In the genomic region with DNA sequence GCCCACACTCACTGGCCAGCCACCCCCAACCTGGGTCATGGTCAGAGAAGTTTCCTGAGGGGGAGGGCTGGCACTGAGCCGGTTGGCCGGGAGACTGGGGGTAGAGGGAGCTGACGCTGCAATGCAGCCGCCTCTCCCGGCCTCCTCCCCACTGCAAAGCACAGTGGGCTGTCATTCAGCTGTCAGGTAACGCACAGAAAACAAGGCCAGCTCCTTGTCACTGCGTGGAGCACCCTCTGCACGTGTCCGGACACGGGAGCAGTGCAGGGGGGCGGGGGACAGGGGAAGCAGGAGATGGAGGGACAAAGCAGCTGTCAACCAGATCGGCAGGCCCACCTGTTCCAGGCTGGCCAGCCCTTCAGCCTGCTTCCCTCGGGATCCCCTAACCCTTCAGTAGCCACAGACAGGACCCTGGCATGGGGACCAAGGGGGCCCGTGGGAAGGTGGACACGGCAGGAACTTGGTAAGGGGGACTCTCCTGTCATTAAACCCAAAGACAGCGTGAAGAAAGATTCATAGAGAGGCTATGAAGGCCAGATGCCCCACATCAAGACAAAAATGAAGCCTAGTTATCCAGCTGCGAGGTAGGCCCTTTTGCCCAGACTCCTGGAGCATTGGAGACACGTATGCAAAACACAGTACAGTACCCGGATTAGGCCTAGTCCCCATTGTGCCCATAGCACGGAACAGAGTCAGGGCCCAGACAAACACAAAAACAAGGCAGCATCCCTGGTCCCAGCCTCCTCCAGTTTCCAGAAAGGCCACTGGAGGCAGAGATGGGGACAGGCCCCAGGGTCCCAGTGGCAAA, we compare ENCODE assay signal across 7 mouse cellular contexts. TPM values are rescaled to one million over a fixed set of nuclear protein-coding genes. Genes with fewer than 3 reads are reported as not detected.
DNase-seq lines count a peak whose midpoint lies in the region; ATAC-seq and TF ChIP-seq lines count a peak whose summit lies in the region.

No protein-coding gene starts in this region.

- H3K4me3 ChIP-seq in lung, embryonic 14.5 days (ENCODE audit: low read depth, low read length): no peak overlapping the region; the same call in 1 of the 2 replicates
- H3K4me3 ChIP-seq in cerebellum, adult 2 months (replicated peaks; ENCODE audit: insufficient read depth, low read depth, low read length): peak overlapping the region; percentile 99
- H3K4me3 ChIP-seq in heart, embryonic 14.5 days (ENCODE audit: control insufficient read depth in 1 of 2, insufficient read depth in 1 of 2, low read depth in 1 of 2, low read length in 2 of 2): no peak overlapping the region
- H3K4me3 ChIP-seq in limb, embryonic 10.5 days: peak overlapping the region; percentile 66; the same call in 1 of the 2 replicates

- no peak for TF ChIP-seq POLR2A in cerebellum, adult 2 months (IDR thresholded peaks at IDR 0.05; ENCODE audit: borderline replicate concordance, insufficient read depth, low read length)

- no peaks in the 10 kb centered on the region for H3K27me3 ChIP-seq in lung, embryonic 14.5 days (ENCODE audit: insufficient read depth, low read length)
- H3K27me3 ChIP-seq in cerebellum, adult 2 months (ENCODE audit: control insufficient read depth, insufficient read depth, low read length): no peaks in the 10 kb centered on the region
- H3K27me3 ChIP-seq in heart, embryonic 14.5 days (ENCODE audit: control insufficient read depth, insufficient read depth, low read length): no peaks in the 10 kb centered on the region
- no peaks in the 10 kb centered on the region for H3K27me3 ChIP-seq in limb, embryonic 10.5 days (ENCODE audit: low read depth, poor library complexity, severe bottlenecking)

- no peaks in the 10 kb centered on the region for H3K9me3 ChIP-seq in lung, embryonic 14.5 days (ENCODE audit: low read depth, low read length)
- no peaks in the 10 kb centered on the region for H3K9me3 ChIP-seq in heart, embryonic 14.5 days (ENCODE audit: control insufficient read depth, low read length)
- H3K9me3 ChIP-seq in limb, embryonic 10.5 days (replicated peaks): no peaks in the 10 kb centered on the region

- no peak for TF ChIP-seq CTCF in lung, embryonic 14.5 days (IDR thresholded peaks at IDR 0.05; ENCODE audit: low read depth)
- no peak for TF ChIP-seq CTCF in cerebellum, adult 2 months (IDR thresholded peaks at IDR 0.05; ENCODE audit: borderline replicate concordance, insufficient read depth, low read depth, low read length)

- ATAC-seq in lung, embryonic 14.5 days (ENCODE audit: insufficient read depth): no peak
- peak; percentile 11; the same call in 1 of the 2 replicates for ATAC-seq in heart, embryonic 14.5 days (ENCODE audit: insufficient number of reproducible peaks, insufficient read depth, low FRiP score, low read depth)

- peaks cover 37% of the 10 kb centered on the region for H3K36me3 ChIP-seq in lung, embryonic 14.5 days (ENCODE audit: insufficient read depth)
- H3K36me3 ChIP-seq in heart, embryonic 14.5 days (ENCODE audit: control insufficient read depth, insufficient read depth, low read length): peaks cover 27% of the 10 kb centered on the region
- H3K36me3 ChIP-seq in limb, embryonic 10.5 days: peaks cover 45% of the 10 kb centered on the region

- 44% methylated on average over 20 of the region's 20 CpGs for WGBS in lung, embryonic 14.5 days
- WGBS in cerebellum, adult 2 months: 21% methylated on average over 20 of the region's 20 CpGs
- WGBS in heart, embryonic 14.5 days: 34% methylated on average over 20 of the region's 20 CpGs
- WGBS in limb, embryonic 10.5 days: 79% methylated on average over 20 of the region's 20 CpGs

- peak overlapping the region; percentile 34 for H3K9ac ChIP-seq in lung, embryonic 14.5 days
- H3K9ac ChIP-seq in heart, embryonic 14.5 days (ENCODE audit: low read length): peak overlapping the region; percentile 78; the same call in 1 of the 2 replicates

- peak; percentile 38 for DNase-seq in lung, embryonic 14.5 days
- DNase-seq in lung, postnatal 14 days: no peak
- peak; percentile 55 to 58 for DNase-seq in cerebellum, adult 2 months
- no peak for DNase-seq in limb, embryonic 10.5 days (ENCODE audit: low spot score)
- DNase-seq in right cerebral cortex, postnatal 10 days (ENCODE audit: low spot score in 2 of 2): peak; percentile 74 to 78
- DNase-seq in ovary, adult 18-20 months (ENCODE audit: low spot score): no peak

- H3K4me2 ChIP-seq in lung, embryonic 14.5 days: peak overlapping the region; percentile 89; the same call in 1 of the 2 replicates
- H3K4me2 ChIP-seq in heart, embryonic 14.5 days (ENCODE audit: low read length): peak overlapping the region; percentile 98

- peaks cover 20% of the 10 kb centered on the region for H3K4me1 ChIP-seq in lung, embryonic 14.5 days (ENCODE audit: insufficient read depth)
- H3K4me1 ChIP-seq in cerebellum, adult 2 months (ENCODE audit: control insufficient read depth, insufficient read depth, low read length): no peaks in the 10 kb centered on the region; the same call in none of the 2 replicates
- peaks cover 21 to 30% of the 10 kb centered on the region in 2 experiments for H3K4me1 ChIP-seq in heart, embryonic 14.5 days (ENCODE audit: control insufficient read depth in 2 of 2, insufficient read depth in 2 of 2, low read length in 2 of 2)
- H3K4me1 ChIP-seq in limb, embryonic 10.5 days: peaks cover 31% of the 10 kb centered on the region

- H3K27ac ChIP-seq in lung, embryonic 14.5 days (ENCODE audit: low read depth): peak overlapping the region; percentile 30; the same call in 1 of the 2 replicates
- H3K27ac ChIP-seq in cerebellum, adult 2 months (ENCODE audit: insufficient read depth, low read length): peak overlapping the region; percentile 56
- H3K27ac ChIP-seq in heart, embryonic 14.5 days (replicated peaks in 1 of 2; ENCODE audit: control insufficient read depth in 1 of 2, insufficient read depth in 1 of 2, low read depth in 2 of 2, low read length in 2 of 2): peak overlapping the region; percentile 29 to 47; a peak in 3 of 4 replicates
- H3K27ac ChIP-seq in limb, embryonic 10.5 days: peak overlapping the region; percentile 42; the same call in 1 of the 2 replicates

RNA-seq across cellular contexts. Expression of gene Relt, which starts 30.2 kb away (rescaled TPM):
- 3.8 and 4.1 TPM in 2 replicates for polyA plus RNA-seq in lung, embryonic 14.5 days (2014; fragmentation: Nextera tagmentation; extraction: Ambion mirVana)
- polyA plus RNA-seq in cerebellum, adult 2 months (2012; rRNA removed): 24.8 and 29.2 TPM in 2 replicates
- 1.2 and 1.8 TPM in 2 replicates for polyA plus RNA-seq in heart, embryonic 14.5 days (2014; fragmentation: Nextera tagmentation; extraction: Ambion mirVana)
- polyA plus RNA-seq in limb, embryonic 10.5 days (2016; fragmentation: Nextera tagmentation; extraction: Ambion mirVana): 5.9 and 7.9 TPM in 2 replicates

RNA-seq across cellular contexts. Expression of gene Arhgef17, which starts 38.5 kb away (rescaled TPM):
- 18.5 and 22.5 TPM in 2 replicates for polyA plus RNA-seq in lung, embryonic 14.5 days (2014; fragmentation: Nextera tagmentation; extraction: Ambion mirVana)
- polyA plus RNA-seq in cerebellum, adult 2 months (2012; rRNA removed): 70.0 and 71.4 TPM in 2 replicates
- polyA plus RNA-seq in heart, embryonic 14.5 days (2014; fragmentation: Nextera tagmentation; extraction: Ambion mirVana): 7.7 and 8.9 TPM in 2 replicates
- polyA plus RNA-seq in limb, embryonic 10.5 days (2016; fragmentation: Nextera tagmentation; extraction: Ambion mirVana): 9.6 and 11.0 TPM in 2 replicates

Comparison
In these comparisons a context has a peak if more than half of its experiments do, and no peak if none do; other contexts are left out.
1. DNase-seq: peak in lung, embryonic 14.5 days (single experiment), cerebellum, adult 2 months (2 of 2) and right cerebral cortex, postnatal 10 days (2 of 2); none in lung, postnatal 14 days (single experiment), limb, embryonic 10.5 days (single experiment) and ovary, adult 18-20 months (single experiment).
2. H3K4me3 ChIP-seq: peak in cerebellum, adult 2 months (single experiment) and limb, embryonic 10.5 days (single experiment); none in lung, embryonic 14.5 days (single experiment) and heart, embryonic 14.5 days (0 of 2).
3. Peak in every context shown above with its lines, with median percentiles within 50 percentile points of each other: H3K27ac ChIP-seq.